In the genomic region with DNA sequence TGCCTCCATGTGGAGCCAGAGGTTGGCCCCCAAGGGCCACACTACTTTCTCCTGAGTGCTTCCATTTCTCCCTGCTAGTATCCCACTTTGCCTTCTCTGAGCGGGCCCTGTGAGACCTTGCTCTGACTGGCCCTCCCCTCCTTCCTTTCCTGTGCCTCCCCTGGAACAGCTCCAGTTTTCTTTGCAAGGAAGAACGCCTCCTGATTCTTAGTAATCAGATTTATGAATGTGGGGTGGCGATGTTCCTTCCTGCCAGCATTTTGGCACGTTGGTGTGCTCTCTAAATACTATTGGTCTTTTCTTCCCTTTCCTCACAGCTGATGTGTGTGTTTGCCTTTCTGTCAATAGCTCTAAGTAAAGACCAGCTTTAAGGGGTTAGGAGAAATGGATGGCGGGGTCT, we compare ENCODE assay signal across 8 mouse cellular contexts.
DNase-seq lines count a peak whose midpoint lies in the region; ATAC-seq lines count a peak whose summit lies in the region.

No protein-coding gene starts in this region.

- no peaks in the 10 kb centered on the region for H3K36me3 ChIP-seq in heart, embryonic 15.5 days

- no peak overlapping the region for H3K9ac ChIP-seq in heart, embryonic 15.5 days

- peak; percentile 34 to 49 for DNase-seq in layer of hippocampus, adult 18-20 months (ENCODE audit: low spot score in 2 of 2)
- DNase-seq in layer of hippocampus, adult 8-10 months (ENCODE audit: low spot score in 2 of 2): no peak
- DNase-seq in adrenal gland, adult 8-10 months: peak; percentile 76
- DNase-seq in lung, postnatal 14 days: peak; percentile 56
- DNase-seq in frontal cortex, postnatal 14 days (ENCODE audit: low spot score in 2 of 2): no peak
- DNase-seq in spleen, postnatal 14 days (ENCODE audit: low spot score in 2 of 2): no peak

- H3K4me3 ChIP-seq in heart, embryonic 15.5 days: no peak overlapping the region

- ATAC-seq in heart, embryonic 15.5 days (replicated peaks; ENCODE audit: insufficient number of reproducible peaks, insufficient read depth, low FRiP score, low read depth): no peak
- ATAC-seq in megakaryocyte, adult 5-6 weeks (ENCODE audit: poor library complexity, severe bottlenecking): no peak

- 31% methylated on average over 5 of the region's 5 CpGs for WGBS in heart, embryonic 15.5 days

- no peaks in the 10 kb centered on the region for H3K9me3 ChIP-seq in heart, embryonic 15.5 days (replicated peaks)

- peak overlapping the region; percentile 64 for H3K27ac ChIP-seq in heart, embryonic 15.5 days

- H3K4me1 ChIP-seq in heart, embryonic 15.5 days (replicated peaks): peaks cover 71% of the 10 kb centered on the region

- no peaks in the 10 kb centered on the region for H3K27me3 ChIP-seq in heart, embryonic 15.5 days

- H3K4me2 ChIP-seq in heart, embryonic 15.5 days: peak overlapping the region; percentile 12; the same call in 1 of the 2 replicates

Comparison
In these comparisons a context has a peak if more than half of its experiments do, and no peak if none do; other contexts are left out.
1. DNase-seq: peak in layer of hippocampus, adult 18-20 months (2 of 2), adrenal gland, adult 8-10 months (single experiment) and lung, postnatal 14 days (single experiment); none in layer of hippocampus, adult 8-10 months (0 of 2), frontal cortex, postnatal 14 days (0 of 2) and spleen, postnatal 14 days (0 of 2).